Mouse (Mus musculus) forebrain, embryonic 12.5 days (tissue): Measurements from ENCODE around the gene Dact2. TPM values are rescaled to one million over a fixed set of nuclear protein-coding genes. Genes with fewer than 3 reads are reported as not detected.

Experiments
- ATAC-seq: fragments of 200-750 bp; cut with Nextera tagmentation; 2 replicates; pipeline ENCODE4 v1.8.0; 2017; ENCODE audit warnings: moderate TSS enrichment; ENCODE audit not compliant: low FRiP score
- H3K27ac ChIP-seq: fragments of 300-500 bp; sonication (generic); 2 replicates; pipeline ENCODE4 v1.5.1; 2016; ENCODE audit warnings: mild to moderate bottlenecking
- H3K27me3 ChIP-seq: fragments of 300-500 bp; sonication (generic); 2 replicates; pipeline ENCODE4 v1.6.1; 2016; ENCODE audit warnings: mild to moderate bottlenecking
- H3K36me3 ChIP-seq: fragments of 300-500 bp; sonication (generic); replicated peaks from 2 replicates; pipeline ENCODE4 v1.6.1; 2016; ENCODE audit warnings: mild to moderate bottlenecking
- H3K4me1 ChIP-seq: fragments of 300-500 bp; sonication (generic); 2 replicates; pipeline ENCODE4 v1.6.1; 2016
- H3K4me2 ChIP-seq: fragments of 300-500 bp; sonication (generic); 2 replicates; pipeline ENCODE4 v1.6.1; 2016; ENCODE audit warnings: mild to moderate bottlenecking, moderate library complexity
- H3K4me3 ChIP-seq: fragments of 300-500 bp; sonication (generic); replicated peaks from 2 replicates; pipeline ENCODE4 v1.5.1; 2016; ENCODE audit warnings: mild to moderate bottlenecking
- H3K9ac ChIP-seq: fragments of 300-500 bp; sonication (generic); 2 replicates; pipeline ENCODE4 v1.6.1; 2016; ENCODE audit warnings: mild to moderate bottlenecking
- H3K9me3 ChIP-seq: fragments of 300-500 bp; sonication (generic); 2 replicates; pipeline ENCODE4 v1.6.1; 2016
- WGBS: fragments of 180-500 bp; shearing (Covaris S2); methylation state at CpG from one replicate; pipeline ENCODE4 v1.1.7; 2016; 5-methylcytosine and 5-hydroxymethylcytosine counted together
- polyA plus RNA-seq: library from polyadenylated mRNA; unstranded; fragments of >200 nt; fragmentation: Nextera tagmentation; extraction: Ambion mirVana; gene quantifications from 2 replicates; pipeline ENCODE4 v1.2.1, GENCODE M21; 2016

Dact2 gene
- 0.50 and 1.1 TPM in 2 replicates for polyA plus RNA-seq

DNA sequence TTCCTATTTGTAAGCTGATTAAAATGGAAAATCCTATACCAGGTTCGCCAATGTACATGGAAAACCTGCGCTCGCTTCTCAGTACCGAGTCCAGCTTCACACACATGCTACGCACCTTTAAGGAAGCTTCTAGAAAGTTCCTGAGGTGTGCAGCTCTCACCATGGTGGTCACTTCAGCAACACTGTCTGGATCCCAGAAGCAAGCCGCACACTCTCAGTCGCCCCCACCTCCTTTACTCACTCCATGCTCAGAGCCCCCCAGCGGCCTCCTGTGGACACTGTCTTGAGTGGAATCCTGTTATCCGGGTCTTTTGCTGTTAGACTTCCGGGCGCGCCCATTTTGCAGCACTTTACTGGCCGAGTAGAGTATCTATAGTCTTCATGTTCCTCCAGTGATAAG, at the start of gene Dact2:
Gene Dact2, minus strand, starts transcription at position 244 of the 400 bp plus-strand sequence.
- ATAC-seq: no peak
- H3K27me3 ChIP-seq: peaks cover 73% of the 10 kb centered on the region
- no peak within 1 kb of the TSS for H3K27ac ChIP-seq
- WGBS: 46% methylated on average over 13 of the region's 13 CpGs
- no peaks in the 10 kb centered on the region for H3K9me3 ChIP-seq
- H3K36me3 ChIP-seq: no peaks in the 10 kb centered on the region
- peak within 1 kb of the TSS; percentile 59 for H3K4me3 ChIP-seq
- H3K9ac ChIP-seq: peak within 1 kb of the TSS; percentile 61
- peaks cover 32% of the 10 kb centered on the region for H3K4me1 ChIP-seq
- H3K4me2 ChIP-seq: peak within 1 kb of the TSS; percentile 93

DNA sequence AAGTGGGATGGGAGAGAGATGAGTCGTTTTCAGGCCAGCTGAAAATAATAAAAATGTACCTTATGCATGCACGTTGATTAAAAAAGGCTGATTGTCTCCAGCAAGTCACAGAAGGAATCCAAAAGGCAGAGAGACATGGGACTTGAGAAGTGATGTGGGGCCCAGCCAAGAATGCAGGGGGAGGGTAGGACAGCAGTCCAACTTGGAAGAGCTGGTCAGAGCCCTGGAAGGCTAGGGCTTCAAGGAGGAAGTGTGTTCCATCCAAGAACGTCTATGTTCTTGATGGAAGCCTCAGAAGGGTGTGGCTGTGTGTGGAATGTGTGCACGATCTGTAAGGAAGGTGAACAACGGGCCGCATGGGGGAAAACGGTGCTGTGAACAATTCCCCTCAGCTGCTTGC, 48.4 kb upstream of the Dact2 start:
- H3K4me3 ChIP-seq: no peak overlapping the region
- WGBS: 81% methylated on average over 7 of the region's 7 CpGs
- H3K4me1 ChIP-seq: no peaks in the 10 kb centered on the region
- no peaks in the 10 kb centered on the region for H3K36me3 ChIP-seq
- H3K4me2 ChIP-seq: no peak overlapping the region
- H3K27ac ChIP-seq: no peak overlapping the region
- no peak for ATAC-seq
- no peak overlapping the region for H3K9ac ChIP-seq
- H3K27me3 ChIP-seq: no peaks in the 10 kb centered on the region
- H3K9me3 ChIP-seq: no peaks in the 10 kb centered on the region

DNA sequence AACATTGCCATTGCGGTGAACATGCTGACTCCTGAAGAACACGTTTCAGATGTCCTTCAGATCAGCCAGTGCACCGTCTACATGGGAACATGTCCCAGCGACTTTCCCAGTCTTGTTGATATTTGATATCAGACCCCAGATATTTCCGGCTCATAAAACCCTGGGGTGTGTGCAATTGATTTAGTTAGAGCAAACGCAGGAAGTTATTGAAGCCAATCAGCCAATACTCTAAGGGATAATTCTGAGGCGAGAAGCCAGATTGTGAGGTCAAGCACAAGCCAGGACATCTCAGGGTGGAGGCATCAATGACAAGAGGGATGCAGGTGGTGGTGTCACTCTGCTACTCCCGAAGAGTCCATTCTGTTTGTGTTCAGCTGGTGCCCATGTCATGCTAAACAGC, 46.3 kb upstream of the Dact2 start:
- Histone ChIP-seq H3K4me3 (no peak overlapping the region), H3K27ac (no peak overlapping the region), H3K4me1 (no peaks in the 10 kb centered on the region), H3K4me2 (no peak overlapping the region), H3K27me3 (no peaks in the 10 kb centered on the region), H3K36me3 (no peaks in the 10 kb centered on the region), H3K9me3 (no peaks in the 10 kb centered on the region), H3K9ac (no peak overlapping the region)
- no peak for ATAC-seq
- WGBS: 91% methylated on average over 8 of the region's 8 CpGs

DNA sequence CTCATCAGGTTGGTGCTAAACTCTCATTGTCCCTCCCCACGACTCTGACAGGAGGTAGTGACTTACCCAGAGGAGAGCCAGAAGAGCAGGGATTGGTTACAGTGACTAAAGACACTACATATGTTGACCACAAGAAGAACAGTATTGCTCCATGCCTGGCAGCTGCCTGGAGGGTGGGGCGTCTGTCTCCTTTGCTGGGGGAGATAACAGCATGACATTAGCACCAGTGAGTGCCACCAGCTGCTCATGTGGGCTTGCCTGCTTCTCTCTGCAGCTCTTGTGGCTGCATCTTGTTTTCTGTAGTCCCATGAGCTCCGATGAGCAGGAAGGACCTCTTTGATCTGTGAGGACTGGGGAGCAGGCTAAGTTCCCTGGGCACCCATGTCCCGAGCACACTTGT, 45.5 kb upstream of the Dact2 start:
- H3K4me3 ChIP-seq: no peak overlapping the region
- no peaks in the 10 kb centered on the region for H3K27me3 ChIP-seq
- no peaks in the 10 kb centered on the region for H3K4me1 ChIP-seq
- H3K9me3 ChIP-seq: no peaks in the 10 kb centered on the region
- no peak for ATAC-seq
- H3K9ac ChIP-seq: no peak overlapping the region
- WGBS: 76% methylated on average over 4 of the region's 4 CpGs
- no peak overlapping the region for H3K4me2 ChIP-seq
- no peaks in the 10 kb centered on the region for H3K36me3 ChIP-seq
- no peak overlapping the region for H3K27ac ChIP-seq

DNA sequence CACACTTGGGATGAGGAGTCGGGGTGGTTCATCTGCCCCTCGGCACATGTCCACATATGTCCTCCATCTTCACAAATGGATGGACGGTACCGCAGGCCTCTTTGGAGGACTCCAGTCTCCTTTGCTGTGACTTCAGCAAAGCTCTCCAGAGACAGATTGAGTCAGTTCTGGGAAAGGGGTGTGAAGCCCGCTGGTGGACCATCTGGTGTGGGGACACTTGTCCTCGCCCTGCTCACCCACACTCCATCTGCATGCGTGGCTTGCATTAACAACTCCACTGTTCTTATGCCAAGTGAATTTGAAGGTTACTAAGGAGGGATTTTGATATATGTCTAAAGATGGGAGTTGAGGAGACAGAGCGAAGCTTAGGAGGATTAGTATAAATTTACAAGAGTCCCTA, 43.8 kb upstream of the Dact2 start:
- no peaks in the 10 kb centered on the region for H3K9me3 ChIP-seq
- 92% methylated on average over 8 of the region's 8 CpGs for WGBS
- no peak for ATAC-seq

DNA sequence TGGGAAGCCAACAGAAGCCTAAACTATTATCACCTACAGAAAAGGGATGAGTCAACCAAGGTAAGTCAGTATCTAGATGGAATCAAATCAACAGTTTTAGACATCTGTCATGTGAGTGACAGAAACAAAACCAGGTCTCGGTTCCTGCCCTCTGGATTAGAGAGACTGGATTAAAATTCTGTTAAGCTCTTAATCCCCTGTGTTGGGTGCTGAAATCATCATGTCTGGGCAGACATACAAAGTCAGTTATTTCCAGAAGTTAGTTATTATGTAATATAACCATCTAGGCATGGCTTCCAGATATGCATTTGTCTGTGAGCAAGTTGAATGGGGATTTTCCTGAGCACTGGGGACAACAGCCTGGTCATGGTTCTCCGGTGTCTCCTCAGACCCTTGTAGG, 42.2 kb upstream of the Dact2 start:
- Histone ChIP-seq H3K9ac (no peak overlapping the region), H3K36me3 (no peaks in the 10 kb centered on the region), H3K27ac (no peak overlapping the region), H3K4me2 (no peak overlapping the region), H3K4me3 (no peak overlapping the region), H3K9me3 (no peaks in the 10 kb centered on the region), H3K4me1 (no peaks in the 10 kb centered on the region), H3K27me3 (no peaks in the 10 kb centered on the region)
- WGBS: 80% methylated on average over 2 of the region's 2 CpGs
- ATAC-seq: no peak

More for the DNA sequence above, 43.8 kb upstream of the Dact2 start:
- Histone ChIP-seq H3K27me3 (no peaks in the 10 kb centered on the region), H3K4me3 (no peak overlapping the region), H3K9ac (no peak overlapping the region), H3K4me1 (no peaks in the 10 kb centered on the region), H3K36me3 (no peaks in the 10 kb centered on the region), H3K4me2 (no peak overlapping the region), H3K27ac (no peak overlapping the region)

DNA sequence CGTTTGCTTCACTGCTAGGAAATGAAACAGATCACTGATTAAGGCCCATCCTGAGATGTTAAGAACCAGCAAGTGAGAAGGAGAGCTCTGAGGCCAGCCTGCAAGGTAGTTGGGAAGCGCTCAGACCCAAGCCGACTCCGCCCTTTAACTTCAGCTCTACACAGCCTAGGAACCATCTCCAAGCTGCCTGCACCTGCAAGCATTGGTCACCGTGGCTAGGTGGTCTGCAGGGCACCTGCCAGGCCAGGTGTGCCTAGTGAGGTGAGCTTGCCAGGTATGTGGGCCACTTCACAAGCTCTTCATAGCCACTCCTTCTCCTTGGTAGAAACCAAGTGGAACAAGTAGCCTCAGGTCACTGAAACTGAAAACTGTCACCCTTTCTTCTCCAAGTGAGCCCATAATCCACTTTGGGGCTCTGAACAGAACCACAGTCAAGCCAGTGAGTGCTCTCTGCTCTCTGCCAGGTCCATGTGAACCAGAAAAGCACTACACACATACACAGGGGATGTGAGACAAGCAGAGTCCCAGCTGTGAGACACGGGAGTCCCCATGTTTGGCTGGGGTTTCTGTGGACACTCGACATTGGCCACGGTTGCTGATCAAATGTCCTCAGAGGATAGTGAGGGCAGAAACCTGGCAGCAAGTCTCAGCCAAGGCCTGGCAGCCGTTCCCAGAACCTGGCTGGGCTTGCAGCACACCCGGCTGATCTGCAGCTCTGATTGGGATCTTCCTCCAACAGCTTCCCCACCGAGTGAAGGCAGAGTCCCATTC, 40.3 kb upstream of the Dact2 start:
- no peak overlapping the region for H3K9ac ChIP-seq
- H3K4me2 ChIP-seq: no peak overlapping the region
- ATAC-seq: no peak
- H3K4me1 ChIP-seq: no peaks in the 10 kb centered on the region
- no peak overlapping the region for H3K27ac ChIP-seq
- no peaks in the 10 kb centered on the region for H3K36me3 ChIP-seq
- H3K27me3 ChIP-seq: no peaks in the 10 kb centered on the region
- H3K4me3 ChIP-seq: no peak overlapping the region
- WGBS: 78% methylated on average over 11 of the region's 11 CpGs
- H3K9me3 ChIP-seq: no peaks in the 10 kb centered on the region

DNA sequence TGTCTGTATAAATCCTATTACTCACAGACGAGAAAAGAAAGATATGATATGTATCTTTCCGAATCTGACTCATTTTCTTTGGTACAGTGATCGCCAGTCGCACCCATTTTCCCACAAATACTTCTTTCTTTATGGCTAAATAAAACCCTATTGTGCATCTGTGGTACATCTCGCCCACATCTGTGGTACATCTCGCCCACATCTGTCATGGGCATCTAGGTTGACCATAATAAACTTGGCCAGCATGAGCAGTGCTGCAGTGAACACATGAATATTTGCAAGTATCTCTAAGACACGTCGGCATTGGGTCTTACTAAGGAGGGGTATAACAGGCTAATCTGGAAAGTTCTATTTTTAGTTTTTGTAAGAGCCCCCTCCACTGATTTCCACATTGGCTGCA, 38.5 kb upstream of the Dact2 start:
- Histone ChIP-seq H3K9ac (no peak overlapping the region), H3K4me3 (no peak overlapping the region), H3K9me3 (no peaks in the 10 kb centered on the region), H3K27me3 (no peaks in the 10 kb centered on the region), H3K4me2 (no peak overlapping the region), H3K4me1 (no peaks in the 10 kb centered on the region), H3K27ac (no peak overlapping the region), H3K36me3 (no peaks in the 10 kb centered on the region)
- ATAC-seq: no peak
- 95% methylated on average over 8 of the region's 8 CpGs for WGBS

DNA sequence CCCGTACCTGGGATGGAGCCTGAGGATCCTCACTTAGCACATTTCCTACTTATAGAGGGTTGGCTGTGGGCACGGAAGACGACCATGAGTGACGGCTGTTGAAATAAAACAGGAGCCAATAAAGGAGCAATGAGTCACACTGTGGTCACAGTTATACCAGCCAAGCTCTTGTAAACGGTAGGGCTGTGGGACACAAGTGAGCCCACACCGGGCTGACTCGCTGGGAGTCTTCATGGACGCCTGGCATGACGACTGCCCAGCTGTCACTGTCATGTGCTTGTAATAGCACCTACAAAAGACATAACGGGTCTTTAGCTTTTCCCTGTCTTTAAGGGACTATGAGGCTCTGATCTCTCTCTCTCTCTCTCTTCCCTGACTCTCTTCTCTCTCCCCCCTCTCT, 35.9 kb upstream of the Dact2 start:
- H3K4me1 ChIP-seq: no peaks in the 10 kb centered on the region
- no peak overlapping the region for H3K9ac ChIP-seq
- H3K4me2 ChIP-seq: no peak overlapping the region
- no peaks in the 10 kb centered on the region for H3K9me3 ChIP-seq
- H3K27ac ChIP-seq: no peak overlapping the region
- 90% methylated on average over 10 of the region's 10 CpGs for WGBS
- H3K4me3 ChIP-seq: no peak overlapping the region
- H3K27me3 ChIP-seq: no peaks in the 10 kb centered on the region
- no peak for ATAC-seq
- no peaks in the 10 kb centered on the region for H3K36me3 ChIP-seq

DNA sequence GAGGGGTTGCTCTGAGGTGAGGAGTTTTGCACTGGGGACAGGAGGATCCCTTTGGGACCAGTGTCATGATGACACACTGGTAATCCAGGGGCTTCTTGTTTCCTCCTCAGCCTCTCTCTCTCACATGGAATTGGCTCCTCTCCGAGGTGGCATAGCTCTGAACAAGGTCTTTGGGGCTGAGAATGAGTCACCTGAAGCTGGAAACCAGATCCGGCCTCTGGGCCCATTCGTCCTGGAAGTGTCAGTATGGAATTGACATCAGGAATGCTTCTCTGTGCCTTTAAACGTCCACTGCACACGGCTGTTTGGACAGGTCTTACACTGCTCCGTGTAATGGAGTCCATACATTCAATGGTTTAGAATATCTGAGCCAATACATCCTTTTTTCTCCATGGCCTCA, 33.0 kb upstream of the Dact2 start:
- ATAC-seq: no peak
- Histone ChIP-seq H3K27me3 (no peaks in the 10 kb centered on the region), H3K4me3 (no peak overlapping the region), H3K9ac (no peak overlapping the region), H3K4me2 (no peak overlapping the region), H3K36me3 (no peaks in the 10 kb centered on the region), H3K9me3 (no peaks in the 10 kb centered on the region), H3K4me1 (no peaks in the 10 kb centered on the region), H3K27ac (no peak overlapping the region)
- WGBS: 82% methylated on average over 6 of the region's 6 CpGs

DNA sequence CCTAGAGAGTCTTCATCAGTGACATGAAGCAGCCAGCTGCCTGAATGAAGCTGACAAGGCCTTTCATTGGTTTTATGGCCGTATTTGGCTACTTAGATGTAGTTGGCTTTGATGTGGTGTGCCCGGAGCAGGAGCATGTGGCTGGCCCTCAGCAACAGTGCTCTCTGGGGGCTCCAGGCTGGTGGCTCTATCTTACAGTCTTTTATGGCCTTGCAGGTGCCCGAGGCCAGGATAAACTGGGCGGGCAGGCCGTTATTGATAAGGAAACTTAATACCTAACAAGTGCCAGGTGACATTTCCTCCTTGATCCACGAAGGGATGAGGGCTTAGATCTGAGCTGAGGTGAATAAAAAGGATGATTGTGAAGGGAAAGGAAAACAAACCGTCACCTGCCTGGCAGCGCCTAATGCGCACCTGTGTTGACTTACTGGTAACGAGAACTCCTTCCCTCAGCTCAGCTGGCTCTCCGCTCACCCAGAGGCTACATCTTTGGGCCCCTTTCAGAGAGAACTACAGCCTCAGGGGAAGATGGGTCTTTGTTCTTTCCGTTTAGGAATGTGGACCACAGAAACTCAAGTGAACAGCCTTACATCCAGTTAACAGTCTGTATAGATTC, 30.8 kb upstream of the Dact2 start:
- Histone ChIP-seq H3K27me3 (no peaks in the 10 kb centered on the region), H3K9ac (no peak overlapping the region), H3K27ac (no peak overlapping the region), H3K4me1 (peaks cover 7% of the 10 kb centered on the region; the same call in 1 of the 2 replicates), H3K4me2 (no peak overlapping the region), H3K9me3 (no peaks in the 10 kb centered on the region), H3K36me3 (no peaks in the 10 kb centered on the region), H3K4me3 (no peak overlapping the region)
- WGBS: 70% methylated on average over 12 of the region's 12 CpGs
- no peak for ATAC-seq

DNA sequence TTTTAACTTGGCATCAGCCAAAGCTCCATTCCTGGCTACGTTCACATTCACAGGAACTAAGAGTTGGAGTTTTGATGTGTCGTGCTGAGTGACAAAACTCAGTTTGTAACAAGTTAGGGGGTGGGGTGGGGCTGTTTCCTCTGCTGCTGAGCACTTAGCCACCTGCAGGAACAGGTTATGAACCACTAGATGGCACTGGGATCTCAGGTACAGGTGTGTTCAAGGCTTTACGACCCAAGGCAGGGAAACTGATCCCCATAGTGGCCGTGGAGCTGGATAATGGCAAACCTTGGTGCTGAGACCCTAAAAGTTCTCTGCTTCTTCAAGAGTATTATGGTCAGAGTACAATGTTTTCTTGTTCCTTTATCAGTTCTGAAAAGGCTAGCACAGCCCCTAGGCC, 29.6 kb upstream of the Dact2 start:
- H3K9ac ChIP-seq: no peak overlapping the region
- H3K27ac ChIP-seq: no peak overlapping the region
- no peaks in the 10 kb centered on the region for H3K36me3 ChIP-seq
- no peak overlapping the region for H3K4me3 ChIP-seq
- 51% methylated on average over 4 of the region's 4 CpGs for WGBS
- no peaks in the 10 kb centered on the region for H3K27me3 ChIP-seq
- no peak overlapping the region for H3K4me2 ChIP-seq
- H3K9me3 ChIP-seq: no peaks in the 10 kb centered on the region
- no peak for ATAC-seq
- peaks cover 7% of the 10 kb centered on the region; the same call in 1 of the 2 replicates for H3K4me1 ChIP-seq

DNA sequence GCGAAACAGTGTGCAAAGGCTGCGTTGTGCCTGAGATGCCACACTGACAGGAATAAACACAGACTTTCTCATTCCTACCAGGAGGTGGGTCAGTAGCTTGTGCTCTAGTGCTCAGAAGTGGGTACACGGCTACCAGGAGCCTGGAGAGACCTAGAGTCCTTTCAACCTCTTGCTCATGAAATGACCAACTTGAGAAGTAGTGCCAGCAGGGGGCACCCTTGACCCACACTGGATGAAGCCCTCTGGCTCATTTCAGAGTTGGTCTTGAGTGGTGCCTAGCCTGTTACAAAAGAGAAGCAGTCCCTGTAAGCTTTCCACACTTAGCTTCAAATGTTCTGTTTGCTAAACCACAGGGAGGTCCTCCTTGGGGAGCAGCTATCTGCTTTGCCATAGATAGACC, 28.5 kb upstream of the Dact2 start:
- Histone ChIP-seq H3K4me2 (no peak overlapping the region), H3K9ac (no peak overlapping the region), H3K9me3 (no peaks in the 10 kb centered on the region), H3K27me3 (no peaks in the 10 kb centered on the region), H3K27ac (no peak overlapping the region), H3K4me3 (no peak overlapping the region), H3K36me3 (no peaks in the 10 kb centered on the region), H3K4me1 (peaks cover 7% of the 10 kb centered on the region; the same call in 1 of the 2 replicates)
- 58% methylated on average over 3 of the region's 3 CpGs for WGBS
- no peak for ATAC-seq
